Mouse (Mus musculus) CH12.LX (cell line): ENCODE data around the gene Zfp1.

Experiments used
- CHD2 ChIP-seq: IDR thresholded peaks from 2 replicates; pipeline ENCODE4 v1.6.1; 2011; ENCODE audit warnings: low read length, improper control_type of control experiment
- CTCF ChIP-seq, 2 experiments: IDR thresholded peaks in 1 of 2; conservative IDR thresholded peaks in 1 of 2; 2 replicates each; pipeline ENCODE4 v1.5.1; 2011 to 2012; ENCODE audit warnings: low read depth in 2 of 2, low read length in 2 of 2, improper control_type of control experiment in 1 of 2, inconsistent platforms in 1 of 2, mild to moderate bottlenecking in 1 of 2, moderate library complexity in 1 of 2
- EP300 ChIP-seq: IDR thresholded peaks from 2 replicates; pipeline ENCODE4 v1.6.1; 2011; ENCODE audit warnings: low read length, improper control_type of control experiment
- MAFK ChIP-seq: IDR thresholded peaks from 2 replicates; pipeline ENCODE4 v1.6.1; 2011; ENCODE audit warnings: low read length, improper control_type of control experiment; ENCODE audit not compliant: insufficient replicate concordance
- MYC ChIP-seq: IDR thresholded peaks from 2 replicates; pipeline ENCODE4 v1.6.1; 2011; ENCODE audit warnings: low read depth, mild to moderate bottlenecking, improper control_type of control experiment, low read length
- POLR2A ChIP-seq: IDR thresholded peaks from 2 replicates; pipeline ENCODE4 v1.6.1; 2011; ENCODE audit warnings: low read depth, mild to moderate bottlenecking, improper control_type of control experiment, low read length
- SIN3A ChIP-seq: IDR thresholded peaks from 2 replicates; pipeline ENCODE4 v1.6.1; 2012; ENCODE audit warnings: low read length, improper control_type of control experiment, inconsistent platforms
- TCF12 ChIP-seq: IDR thresholded peaks from 2 replicates; pipeline ENCODE4 v1.6.1; 2014; ENCODE audit warnings: low read depth, mild to moderate bottlenecking, inconsistent platforms, low read length, improper control_type of control experiment
- ZC3H11A ChIP-seq: IDR thresholded peaks from 2 replicates; pipeline ENCODE4 v1.6.1; 2012; ENCODE audit warnings: low read depth, mild to moderate bottlenecking, inconsistent platforms, low read length, improper control_type of control experiment
- ZNF384 ChIP-seq: IDR thresholded peaks from 2 replicates; pipeline ENCODE4 v1.6.1; 2012; ENCODE audit warnings: low read depth, low read length, improper control_type of control experiment, inconsistent platforms

GRCm38 (mm10) chr8:111595712-111596484 is 47.3 kb upstream of the Zfp1 start:
- no peak for TF ChIP-seq CTCF (conservative IDR thresholded peaks at IDR 0.05 in 1 of 2, IDR thresholded peaks at IDR 0.05 in 1 of 2; ENCODE audit: low read depth in 2 of 2, low read length in 2 of 2)
- TF ChIP-seq POLR2A: no peak
- no peak for TF ChIP-seq MYC
- TF ChIP-seq EP300: no peak
- no peak for TF ChIP-seq TCF12
- no peak for TF ChIP-seq ZNF384
- TF ChIP-seq SIN3A: no peak
- TF ChIP-seq MAFK: no peak
- no peak for TF ChIP-seq CHD2
- TF ChIP-seq ZC3H11A: no peak
